Mouse (Mus musculus): Measurements from ENCODE around the gene Syn1. TPM values are rescaled to one million over a fixed set of nuclear protein-coding genes. Genes with fewer than 3 reads are reported as not detected.

The Syn1 gene
- total RNA-seq, 1 experiment, result 1.6 TPM

DNA sequence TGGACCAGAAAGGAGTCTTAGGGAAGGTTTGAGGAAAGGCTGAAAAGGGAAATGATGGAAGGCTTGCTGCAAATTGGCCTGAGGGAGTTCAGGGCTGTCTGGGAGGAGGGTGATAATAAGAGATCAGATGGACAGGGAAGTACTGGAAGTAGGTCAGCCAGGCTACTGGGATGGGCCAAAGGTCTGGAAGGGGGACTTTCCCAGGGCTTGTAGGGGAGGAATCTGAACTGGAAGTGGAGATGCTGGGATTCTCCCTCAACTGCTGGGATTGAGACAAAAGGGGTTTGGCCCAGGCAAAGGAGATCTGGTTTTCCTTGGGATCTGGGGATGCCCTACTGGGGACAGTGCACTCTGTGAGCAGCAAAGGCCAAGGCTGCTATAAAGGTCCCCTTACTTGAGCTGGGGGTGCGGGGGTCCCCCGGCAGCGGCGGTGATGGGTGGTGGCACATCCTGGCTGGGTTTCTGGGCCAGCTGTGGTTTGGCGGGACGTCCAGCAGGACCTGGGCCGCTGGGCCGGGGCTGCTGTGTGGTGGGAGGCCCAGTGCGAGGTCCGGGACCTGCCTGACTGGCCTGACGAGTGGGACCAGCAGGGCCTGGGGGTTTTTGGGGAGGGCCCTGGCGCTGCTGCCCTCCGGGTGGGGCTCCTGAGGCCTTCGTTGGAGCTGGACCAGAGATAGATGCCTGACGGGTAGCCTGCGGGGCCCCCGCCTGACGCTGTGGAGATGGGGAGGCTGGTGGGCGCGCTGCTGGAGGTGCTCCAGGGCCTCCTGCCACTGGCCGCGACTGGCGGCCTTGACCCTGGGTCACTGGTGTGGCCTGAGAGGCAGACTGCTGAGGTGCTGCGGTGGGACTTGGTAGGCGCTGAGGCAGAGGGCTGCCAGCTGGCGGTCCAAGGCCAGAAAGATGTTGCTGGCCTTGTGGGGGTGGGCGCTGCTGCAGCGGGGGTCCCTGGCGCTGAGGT, 58.4 kb downstream of the Syn1 start:
- H3K4me3 ChIP-seq (ENCODE audit: insufficient read depth in 1 of 2, low read depth in 1 of 2, low read length in 2 of 2, poor library complexity in 1 of 2, severe bottlenecking in 1 of 2), result peak overlapping the region; percentile 12 to 46; a peak in 3 of 4 replicates
- DNase-seq (ENCODE audit: low read depth, low spot score), result no peak
- in situ Hi-C loops (cut with MboI; ENCODE audit: low sequenced_read_pairs in 2 of 2, unreplicated experiment in 2 of 2), result loop anchor here in 1 of 2 experiments (10.0 kb wide), 1 partner anchor 58 kb away; no protein-coding TSS in a partner anchor
- H3K27ac ChIP-seq (ENCODE audit: insufficient read depth, low read depth, low read length, poor library complexity, severe bottlenecking), result peak overlapping the region; percentile 33; the same call in 1 of the 2 replicates
- H3K36me3 ChIP-seq (ENCODE audit: control insufficient read depth, insufficient read depth, low read length, poor library complexity, severe bottlenecking), result peaks cover 9% of the 10 kb centered on the region
- peaks cover 0 to 15% of the 10 kb centered on the region in 2 experiments; a peak in 2 of 4 replicates for H3K4me1 ChIP-seq (ENCODE audit: control insufficient read depth in 2 of 2, insufficient read depth in 2 of 2, low read length in 2 of 2, poor library complexity in 1 of 2)
- no peaks in the 10 kb centered on the region for H3K9me3 ChIP-seq (ENCODE audit: control insufficient read depth, insufficient read depth, low read depth, low read length)
- TF ChIP-seq ZC3H11A (IDR thresholded peaks at IDR 0.05; ENCODE audit: borderline replicate concordance, low read depth, low read length), result no peak
- TF ChIP-seq MAFK (IDR thresholded peaks at IDR 0.05; ENCODE audit: insufficient read depth, low read depth, low read length), result no peak
- TF ChIP-seq ZNF384 (IDR thresholded peaks at IDR 0.05; ENCODE audit: low read depth, low read length), result no peak
- H3K9ac ChIP-seq (ENCODE audit: insufficient read depth, low read depth, low read length, poor library complexity, severe bottlenecking), result peak overlapping the region; percentile 51

DNA sequence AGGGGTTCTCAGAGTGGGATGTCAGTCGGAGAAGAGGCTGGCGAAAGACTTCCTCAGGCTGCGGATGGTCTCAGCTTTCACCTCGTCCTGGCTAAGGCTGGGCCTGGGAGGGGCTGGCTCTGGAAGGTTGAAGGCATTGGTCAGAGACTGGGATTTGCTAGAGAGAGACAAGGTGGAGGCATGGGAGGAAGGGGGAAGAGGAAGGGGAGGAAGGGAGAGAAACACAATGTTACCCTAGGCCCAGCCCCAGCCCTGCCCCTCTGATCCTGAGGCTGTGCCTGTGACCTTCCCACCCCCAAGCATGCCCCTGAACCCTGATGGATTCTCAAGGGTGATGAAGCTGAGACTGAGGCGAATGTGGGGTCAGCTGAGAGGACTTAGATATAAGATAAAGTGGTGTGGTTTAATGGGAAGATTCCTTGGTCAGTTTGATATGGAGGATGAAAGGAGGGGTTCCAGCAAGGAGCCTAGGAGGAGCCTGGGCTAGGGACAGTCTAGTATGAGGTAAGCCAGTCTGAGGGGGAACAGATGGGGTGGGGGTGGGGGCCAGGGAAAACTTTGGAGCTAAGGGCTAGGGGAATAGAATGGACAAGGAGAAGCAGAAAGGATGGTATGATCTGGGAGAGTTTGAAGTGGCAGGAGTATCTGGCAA, 59.2 kb downstream of the Syn1 start:
- Histone ChIP-seq H3K4me3 (ENCODE audit: insufficient read depth in 1 of 2, low read depth in 1 of 2, low read length in 2 of 2, poor library complexity in 1 of 2, severe bottlenecking in 1 of 2) (no peak overlapping the region), H3K27ac (ENCODE audit: insufficient read depth, low read depth, low read length, poor library complexity, severe bottlenecking) (no peak overlapping the region)

DNA sequence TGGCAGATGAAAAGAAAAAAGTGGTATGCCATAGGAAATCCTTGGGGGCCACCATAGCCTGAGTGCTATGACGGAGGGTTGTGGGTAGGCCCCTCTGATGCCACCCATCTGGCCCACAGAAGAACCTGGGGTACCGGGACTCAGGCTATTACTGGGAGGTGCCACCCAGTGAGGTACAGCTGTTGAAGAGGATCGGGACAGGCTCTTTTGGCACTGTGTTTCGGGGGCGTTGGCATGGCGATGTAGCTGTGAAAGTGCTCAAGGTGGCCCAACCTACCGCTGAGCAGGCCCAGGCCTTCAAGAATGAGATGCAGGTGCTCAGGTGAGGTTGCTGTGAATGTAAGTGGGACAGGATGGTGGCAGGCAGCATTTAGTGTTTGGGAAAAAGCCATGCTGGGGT, 67.0 kb downstream of the Syn1 start:
- Histone ChIP-seq H3K9ac (ENCODE audit: insufficient read depth, low read depth, low read length, poor library complexity, severe bottlenecking) (no peak overlapping the region), H3K4me3 (ENCODE audit: insufficient read depth in 1 of 2, low read depth in 1 of 2, low read length in 2 of 2, poor library complexity in 1 of 2, severe bottlenecking in 1 of 2) (no peak overlapping the region), H3K27ac (ENCODE audit: insufficient read depth, low read depth, low read length, poor library complexity, severe bottlenecking) (no peak overlapping the region), H3K9me3 (ENCODE audit: control insufficient read depth, insufficient read depth, low read depth, low read length) (no peaks in the 10 kb centered on the region), H3K36me3 (ENCODE audit: control insufficient read depth, insufficient read depth, low read length, poor library complexity, severe bottlenecking) (peaks cover 34% of the 10 kb centered on the region), H3K4me1 (ENCODE audit: control insufficient read depth in 2 of 2, insufficient read depth in 2 of 2, low read length in 2 of 2, poor library complexity in 1 of 2) (0 out of 4 replicates have a peak, but pooled peaks cover 0 to 1% of the 10 kb centered on the region in 2 experiments)
- no peak for DNase-seq (ENCODE audit: low read depth, low spot score)
- in situ Hi-C loops (cut with MboI; ENCODE audit: low sequenced_read_pairs in 2 of 2, unreplicated experiment in 2 of 2), result no loop called here
- no peak for TF ChIP-seq HCFC1 (IDR thresholded peaks at IDR 0.05; ENCODE audit: borderline replicate concordance, insufficient read depth, low read length)
- TF ChIP-seq ZNF384 (IDR thresholded peaks at IDR 0.05; ENCODE audit: low read depth, low read length), result no peak
- TF ChIP-seq ZC3H11A (IDR thresholded peaks at IDR 0.05; ENCODE audit: borderline replicate concordance, low read depth, low read length), result no peak

More for the DNA sequence above, 59.2 kb downstream of the Syn1 start:
- peaks cover 9% of the 10 kb centered on the region for H3K36me3 ChIP-seq (ENCODE audit: control insufficient read depth, insufficient read depth, low read length, poor library complexity, severe bottlenecking)
- peaks cover 0 to 15% of the 10 kb centered on the region in 2 experiments; a peak in 2 of 4 replicates for H3K4me1 ChIP-seq (ENCODE audit: control insufficient read depth in 2 of 2, insufficient read depth in 2 of 2, low read length in 2 of 2, poor library complexity in 1 of 2)
- DNase-seq (ENCODE audit: low read depth, low spot score), result no peak
- H3K9ac ChIP-seq (ENCODE audit: insufficient read depth, low read depth, low read length, poor library complexity, severe bottlenecking), result no peak overlapping the region
- TF ChIP-seq HCFC1 (IDR thresholded peaks at IDR 0.05; ENCODE audit: borderline replicate concordance, insufficient read depth, low read length) (no peak), ZNF384 (IDR thresholded peaks at IDR 0.05; ENCODE audit: low read depth, low read length) (no peak), CHD2 (IDR thresholded peaks at IDR 0.05; ENCODE audit: low read depth, low read length) (no peak), ZC3H11A (IDR thresholded peaks at IDR 0.05; ENCODE audit: borderline replicate concordance, low read depth, low read length) (no peak), MAFK (IDR thresholded peaks at IDR 0.05; ENCODE audit: insufficient read depth, low read depth, low read length) (no peak)
- in situ Hi-C loops (cut with MboI; ENCODE audit: low sequenced_read_pairs in 2 of 2, unreplicated experiment in 2 of 2), result loop anchor here in 1 of 2 experiments (10.0 kb wide), 1 partner anchor 57 kb away; no protein-coding TSS in a partner anchor
- no peaks in the 10 kb centered on the region for H3K9me3 ChIP-seq (ENCODE audit: control insufficient read depth, insufficient read depth, low read depth, low read length)

DNA sequence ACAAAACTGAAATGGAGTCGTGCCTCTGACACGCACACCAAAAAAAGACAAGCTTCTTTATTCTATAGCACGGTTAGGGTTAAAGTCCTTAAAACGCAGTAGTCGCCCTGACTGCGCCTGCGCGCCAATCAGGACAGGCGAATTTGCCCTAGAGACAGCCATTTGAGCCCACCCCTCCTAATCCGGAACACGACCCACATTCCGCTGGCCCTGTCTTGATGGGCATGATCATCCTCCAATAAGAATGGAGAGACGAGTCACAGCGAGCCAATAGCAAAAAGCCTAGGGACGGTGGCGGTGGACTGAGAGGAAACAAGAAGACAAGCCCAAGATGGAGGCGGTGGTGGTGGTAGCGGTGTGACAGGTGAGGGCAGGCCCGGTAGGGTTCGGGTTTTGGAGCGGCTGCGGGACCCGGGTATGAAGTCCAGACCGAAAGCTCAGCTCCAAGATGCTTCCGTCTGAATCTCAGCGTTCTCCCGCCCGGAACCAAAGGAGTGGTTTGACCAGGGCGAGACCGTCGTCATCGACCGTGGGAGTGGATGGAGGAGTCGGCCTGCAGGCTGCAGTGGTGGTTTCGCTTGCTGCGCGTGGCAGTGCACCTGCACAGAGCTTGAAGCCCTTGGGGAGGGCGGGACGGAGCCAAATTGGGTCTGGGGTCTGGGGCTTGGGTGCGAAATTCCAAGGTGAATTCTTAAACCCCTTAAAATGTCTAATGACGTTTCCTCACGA, 72.4 kb downstream of the Syn1 start:
- H3K4me3 ChIP-seq (ENCODE audit: insufficient read depth in 1 of 2, low read depth in 1 of 2, low read length in 2 of 2, poor library complexity in 1 of 2, severe bottlenecking in 1 of 2), result peak overlapping the region; percentile 86 to 94
- peak; percentile 88 for TF ChIP-seq CHD2 (IDR thresholded peaks at IDR 0.05; ENCODE audit: low read depth, low read length)
- TF ChIP-seq HCFC1 (IDR thresholded peaks at IDR 0.05; ENCODE audit: borderline replicate concordance, insufficient read depth, low read length), result no peak
- TF ChIP-seq ZNF384 (IDR thresholded peaks at IDR 0.05; ENCODE audit: low read depth, low read length), result no peak
- no peak for TF ChIP-seq MAFK (IDR thresholded peaks at IDR 0.05; ENCODE audit: insufficient read depth, low read depth, low read length)
- no peak for TF ChIP-seq ZC3H11A (IDR thresholded peaks at IDR 0.05; ENCODE audit: borderline replicate concordance, low read depth, low read length)
- peaks cover 19% of the 10 kb centered on the region for H3K36me3 ChIP-seq (ENCODE audit: control insufficient read depth, insufficient read depth, low read length, poor library complexity, severe bottlenecking)
- H3K9me3 ChIP-seq (ENCODE audit: control insufficient read depth, insufficient read depth, low read depth, low read length), result no peaks in the 10 kb centered on the region
- DNase-seq (ENCODE audit: low read depth, low spot score), result peak; percentile 88
- 0 out of 4 replicates have a peak, but pooled peaks cover 0 to 1% of the 10 kb centered on the region in 2 experiments for H3K4me1 ChIP-seq (ENCODE audit: control insufficient read depth in 2 of 2, insufficient read depth in 2 of 2, low read length in 2 of 2, poor library complexity in 1 of 2)
- in situ Hi-C loops (cut with MboI; ENCODE audit: low sequenced_read_pairs in 2 of 2, unreplicated experiment in 2 of 2), result no loop called here
- peak overlapping the region; percentile 71; the same call in 1 of the 2 replicates for H3K27ac ChIP-seq (ENCODE audit: insufficient read depth, low read depth, low read length, poor library complexity, severe bottlenecking)
- peak overlapping the region; percentile 94 for H3K9ac ChIP-seq (ENCODE audit: insufficient read depth, low read depth, low read length, poor library complexity, severe bottlenecking)

All from ES-E14 (cell line).